Mouse (Mus musculus) mammary gland, adult 2 months (tissue): ENCODE results near the gene Foxb2. TPM values are rescaled to one million over a fixed set of nuclear protein-coding genes. Genes with fewer than 3 reads are reported as not detected.

Source experiments
- polyA plus RNA-seq: library from polyadenylated mRNA; depleted of rRNA; stranded (reverse); fragments of >200 nt; gene quantifications from 2 replicates; pipeline ENCODE4 v1.2.3, GENCODE M21; 2012; ENCODE audit warnings: low replicate concordance; rRNA removed

Foxb2 gene
- not detected in 2 replicates for polyA plus RNA-seq

DNA sequence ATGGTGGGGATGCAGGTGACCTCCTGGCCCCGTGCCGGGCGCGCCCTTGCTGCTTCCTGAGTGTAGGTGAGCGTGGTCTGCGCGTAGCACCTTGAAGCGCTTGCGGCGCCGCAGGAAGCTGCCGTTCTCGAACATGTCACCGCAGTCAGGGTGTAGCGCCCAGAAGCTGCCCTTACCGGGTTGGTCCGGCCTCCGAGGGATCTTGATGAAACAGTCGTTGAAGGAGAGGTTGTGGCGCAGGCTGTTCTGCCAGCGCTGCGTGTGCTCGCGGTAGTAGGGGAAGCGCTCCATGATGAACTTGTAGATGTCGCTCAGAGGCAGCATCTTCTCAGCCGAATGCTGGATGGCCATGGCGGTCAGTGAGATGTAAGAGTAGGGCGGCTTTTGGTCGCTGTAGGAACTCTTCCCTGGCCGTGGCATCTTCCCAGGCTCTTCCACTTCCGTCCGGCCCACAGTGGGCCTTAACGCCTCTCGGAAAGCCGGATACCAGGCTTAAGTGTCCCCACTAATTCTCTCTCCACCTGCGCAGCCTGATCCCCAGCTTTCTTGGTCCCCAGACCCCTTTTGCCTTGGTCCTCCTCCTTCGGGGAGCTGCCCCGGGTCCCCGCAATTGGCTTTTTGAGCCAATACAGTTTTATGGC lies at the start of gene Foxb2:
Foxb2 (minus strand) TSS at position 585 of the 641 bp plus-strand sequence.

Other genes starting within 250 kb of the Foxb2 start
- gene Vps13a, start 92.9 kb downstream of the Foxb2 start, polyA plus RNA-seq, result 2.3 and 5.3 TPM in 2 replicates
- gene Prune2, start 82.3 kb upstream of the Foxb2 start, polyA plus RNA-seq, result 1.3 and 2.7 TPM in 2 replicates